Mouse (Mus musculus) myocyte (in vitro differentiated cells): Measurements from ENCODE around the gene Nes. TPM values are rescaled to one million over a fixed set of nuclear protein-coding genes. Genes with fewer than 3 reads are reported as not detected.

Experiments used
- H3K27me3 ChIP-seq: one replicate; pipeline ENCODE4 v1.6.1; 2011; ENCODE audit not compliant: control insufficient read depth, insufficient read depth, insufficient read length
- H3K36me3 ChIP-seq: one replicate; pipeline ENCODE4 v1.6.1; 2011; ENCODE audit not compliant: control insufficient read depth, insufficient read depth
- H3K4me2 ChIP-seq: one replicate; pipeline ENCODE4 v1.6.1; 2011; ENCODE audit warnings: low read depth, control low read depth
- H3K4me3 ChIP-seq: one replicate; pipeline ENCODE4 v1.5.1; 2011; ENCODE audit warnings: mild to moderate bottlenecking, control low read depth, moderate library complexity
- H3K79me2 ChIP-seq: one replicate; pipeline ENCODE4 v1.6.1; 2011; ENCODE audit not compliant: control insufficient read depth, insufficient read depth
- H3ac ChIP-seq: one replicate; pipeline ENCODE4 v1.6.1; 2011; ENCODE audit not compliant: control insufficient read depth, insufficient read length
- CEBPB ChIP-seq: IDR thresholded peaks from 2 replicates; pipeline ENCODE4 v1.6.1; 2011; ENCODE audit warnings: mild to moderate bottlenecking, moderate library complexity; ENCODE audit not compliant: poor library complexity, insufficient read depth, severe bottlenecking
- E2F4 ChIP-seq: IDR thresholded peaks from one replicate; pipeline ENCODE4 v1.6.1; 2011; ENCODE audit warnings: mild to moderate bottlenecking, control low read depth, moderate library complexity; ENCODE audit not compliant: insufficient read depth
- MAX ChIP-seq: IDR thresholded peaks from one replicate; pipeline ENCODE4 v1.6.1; 2011; ENCODE audit warnings: low read depth, mild to moderate bottlenecking, control low read depth
- MYOD1 ChIP-seq, 3 experiments: IDR thresholded peaks; one replicate each; pipeline ENCODE4 v1.6.1; 2011; ENCODE audit warnings: control low read depth in 2 of 3, low read depth in 2 of 3, mild to moderate bottlenecking in 2 of 3, moderate library complexity in 1 of 3; ENCODE audit not compliant: insufficient read length in 2 of 3, control insufficient read depth in 1 of 3
- MYOG ChIP-seq, 3 experiments: IDR thresholded peaks; one replicate each; pipeline ENCODE4 v1.6.1; 2011; ENCODE audit warnings: control low read depth in 2 of 3, low read depth in 2 of 3, mild to moderate bottlenecking in 2 of 3; ENCODE audit not compliant: insufficient read length in 2 of 3, control insufficient read depth in 1 of 3, insufficient read depth in 1 of 3
- POLR2A ChIP-seq: IDR thresholded peaks from one replicate; pipeline ENCODE4 v1.6.1; 2011; ENCODE audit warnings: low read depth, mild to moderate bottlenecking, control low read depth, moderate library complexity; ENCODE audit not compliant: insufficient read length
- POLR2AphosphoS2 ChIP-seq: IDR thresholded peaks from one replicate; pipeline ENCODE4 v1.6.1; 2011; ENCODE audit warnings: low read depth, control low read depth; ENCODE audit not compliant: insufficient read length
- REST ChIP-seq: IDR thresholded peaks from one replicate; pipeline ENCODE4 v1.6.1; 2011; ENCODE audit warnings: mild to moderate bottlenecking, control low read depth, moderate library complexity; ENCODE audit not compliant: insufficient read depth, insufficient read length
- SRF ChIP-seq: IDR thresholded peaks from one replicate; pipeline ENCODE4 v1.6.1; 2011; ENCODE audit warnings: low read depth; ENCODE audit not compliant: control insufficient read depth, insufficient read length
- TCF12 ChIP-seq: IDR thresholded peaks from one replicate; pipeline ENCODE4 v1.6.1; 2011; ENCODE audit warnings: mild to moderate bottlenecking, control low read depth; ENCODE audit not compliant: poor library complexity, insufficient read depth, severe bottlenecking
- TCF3 ChIP-seq: IDR thresholded peaks from one replicate; pipeline ENCODE4 v1.6.1; 2011; ENCODE audit warnings: low read depth, control low read depth; ENCODE audit not compliant: insufficient read length
- USF1 ChIP-seq: IDR thresholded peaks from one replicate; pipeline ENCODE4 v1.6.1; 2011; ENCODE audit warnings: low read depth, mild to moderate bottlenecking, control low read depth, moderate library complexity
- polyA plus RNA-seq: library from polyadenylated mRNA; unstranded; fragments of >200 nt; fragmentation: generic; extraction: Trizol; gene quantifications from one replicate; pipeline ENCODE4 v1.2.1, GENCODE M21; 2012; ENCODE audit warnings: missing spikeins

Gene Nes
- polyA plus RNA-seq, 1 experiment, result 268 TPM

GRCm38 (mm10) chr3:87983627-87984026 is 12.7 kb downstream of the Nes start:
- TF ChIP-seq SRF (no peak), REST (no peak), MYOG (IDR thresholded peaks at IDR 0.05; ENCODE audit: control insufficient read depth in 1 of 3, insufficient read depth in 1 of 3, insufficient read length in 2 of 3, low read depth in 2 of 3) (no peak), TCF3 (no peak), MAX (no peak), MYOD1 (IDR thresholded peaks at IDR 0.05; ENCODE audit: control insufficient read depth in 1 of 3, insufficient read length in 2 of 3, low read depth in 2 of 3) (peak in 1 of 3 experiments; percentile 2), TCF12 (no peak)
- Histone ChIP-seq H3K27me3 (no peaks in the 10 kb centered on the region), H3K79me2 (no peaks in the 10 kb centered on the region), H3ac (no peak overlapping the region), H3K4me3 (peak overlapping the region; percentile 16), H3K4me2 (peak overlapping the region; percentile 86), H3K36me3 (no peaks in the 10 kb centered on the region)

- Histone ChIP-seq H3K79me2 (no peaks in the 10 kb centered on the region), H3K36me3 (no peaks in the 10 kb centered on the region), H3K4me2 (peak overlapping the region; percentile 86), H3ac (no peak overlapping the region), H3K4me3 (peak overlapping the region; percentile 16), H3K27me3 (no peaks in the 10 kb centered on the region)
- TF ChIP-seq MYOG (IDR thresholded peaks at IDR 0.05; ENCODE audit: control insufficient read depth in 1 of 3, insufficient read depth in 1 of 3, insufficient read length in 2 of 3, low read depth in 2 of 3) (peak; percentile 90 to 99 (median 99)), MYOD1 (IDR thresholded peaks at IDR 0.05; ENCODE audit: control insufficient read depth in 1 of 3, insufficient read length in 2 of 3, low read depth in 2 of 3) (peak; percentile 79 to 97 (median 93)), POLR2A (no peak), MAX (no peak), TCF3 (peak; percentile 96), TCF12 (peak; percentile 100), POLR2AphosphoS2 (no peak)
These were observed 13.2 kb downstream of the Nes start for GRCm38 (mm10) chr3:87984094-87984493.

GRCm38 (mm10) chr3:87985505-87986320 is 14.8 kb downstream of the Nes start:
- peak overlapping the region; percentile 43 for H3K4me2 ChIP-seq

GRCm38 (mm10) chr3:87986868-87987267 is 16.0 kb downstream of the Nes start:
- no peaks in the 10 kb centered on the region for H3K79me2 ChIP-seq
- peaks cover 7% of the 10 kb centered on the region for H3K27me3 ChIP-seq
- H3ac ChIP-seq, result no peak overlapping the region
- H3K36me3 ChIP-seq, result no peaks in the 10 kb centered on the region
- H3K4me3 ChIP-seq, result no peak overlapping the region
- peak in 1 of 3 experiments; percentile 59 for TF ChIP-seq MYOG (IDR thresholded peaks at IDR 0.05; ENCODE audit: control insufficient read depth in 1 of 3, insufficient read depth in 1 of 3, insufficient read length in 2 of 3, low read depth in 2 of 3)
- TF ChIP-seq TCF12, result no peak
- no peak for TF ChIP-seq USF1
- TF ChIP-seq POLR2AphosphoS2, result peak; percentile 10
- TF ChIP-seq E2F4, result no peak
- TF ChIP-seq MYOD1 (IDR thresholded peaks at IDR 0.05; ENCODE audit: control insufficient read depth in 1 of 3, insufficient read length in 2 of 3, low read depth in 2 of 3), result no peak
- peak overlapping the region; percentile 65 for H3K4me2 ChIP-seq

More at GRCm38 (mm10) chr3:87985505-87986320, 14.8 kb downstream of the Nes start:
- Histone ChIP-seq H3K4me3 (no peak overlapping the region), H3K36me3 (no peaks in the 10 kb centered on the region), H3K79me2 (no peaks in the 10 kb centered on the region), H3K27me3 (peaks cover 5% of the 10 kb centered on the region), H3ac (no peak overlapping the region)
- TF ChIP-seq MYOG (IDR thresholded peaks at IDR 0.05; ENCODE audit: control insufficient read depth in 1 of 3, insufficient read depth in 1 of 3, insufficient read length in 2 of 3, low read depth in 2 of 3) (peak in 1 of 3 experiments; percentile 69), SRF (no peak), E2F4 (no peak), POLR2AphosphoS2 (no peak), MYOD1 (IDR thresholded peaks at IDR 0.05; ENCODE audit: control insufficient read depth in 1 of 3, insufficient read length in 2 of 3, low read depth in 2 of 3) (peak in 1 of 3 experiments; percentile 27), REST (no peak), USF1 (no peak), POLR2A (no peak), TCF12 (no peak), TCF3 (no peak)

GRCm38 (mm10) chr3:87987633-87988032 is 16.8 kb downstream of the Nes start:
- Histone ChIP-seq H3ac (no peak overlapping the region), H3K4me3 (no peak overlapping the region), H3K27me3 (peaks cover 7% of the 10 kb centered on the region), H3K36me3 (no peaks in the 10 kb centered on the region), H3K4me2 (peak overlapping the region; percentile 65), H3K79me2 (no peaks in the 10 kb centered on the region)
- TF ChIP-seq E2F4, result no peak
- no peak for TF ChIP-seq TCF3
- no peak for TF ChIP-seq MYOG (IDR thresholded peaks at IDR 0.05; ENCODE audit: control insufficient read depth in 1 of 3, insufficient read depth in 1 of 3, insufficient read length in 2 of 3, low read depth in 2 of 3)
- TF ChIP-seq POLR2AphosphoS2, result no peak
- TF ChIP-seq MYOD1 (IDR thresholded peaks at IDR 0.05; ENCODE audit: control insufficient read depth in 1 of 3, insufficient read length in 2 of 3, low read depth in 2 of 3), result no peak
- no peak for TF ChIP-seq CEBPB
- TF ChIP-seq USF1, result no peak
- no peak for TF ChIP-seq REST
- TF ChIP-seq SRF, result no peak
- TF ChIP-seq MAX, result no peak
